Mouse (Mus musculus) heart, embryonic 14.5 days (tissue): ENCODE data around the gene Lce6a. TPM values are rescaled to one million over a fixed set of nuclear protein-coding genes. Genes with fewer than 3 reads are reported as not detected.

Source experiments
- ATAC-seq: fragments of 200-750 bp; cut with Nextera tagmentation; 2 replicates; pipeline ENCODE4 v1.8.0; 2017; ENCODE audit warnings: low read depth, moderate TSS enrichment; ENCODE audit not compliant: insufficient number of reproducible peaks, insufficient read depth, low FRiP score
- H3K27ac ChIP-seq, 2 experiments: fragments of 200-500 bp in 1 of 2; fragments of 300-500 bp in 1 of 2; sonication (generic) in 1 of 2; replicated peaks in 1 of 2; 2 replicates each; pipeline ENCODE4 v1.5.1; 2012 to 2014; ENCODE audit warnings: low read depth in 2 of 2, low read length in 2 of 2, control low read depth in 1 of 2, mild to moderate bottlenecking in 1 of 2, mixed read lengths in 1 of 2; ENCODE audit not compliant: control insufficient read depth in 1 of 2, insufficient read depth in 1 of 2
- H3K27me3 ChIP-seq: fragments of 300-500 bp; sonication (generic); 2 replicates; pipeline ENCODE4 v1.6.1; 2014; ENCODE audit warnings: mild to moderate bottlenecking, low read length, control low read depth; ENCODE audit not compliant: control insufficient read depth, insufficient read depth
- H3K36me3 ChIP-seq: fragments of 300-500 bp; sonication (generic); 2 replicates; pipeline ENCODE4 v1.6.1; 2014; ENCODE audit warnings: mild to moderate bottlenecking, control low read depth, low read length, mixed read lengths; ENCODE audit not compliant: control insufficient read depth, insufficient read depth
- H3K4me1 ChIP-seq, 2 experiments: fragments of 200-500 bp in 1 of 2; fragments of 300-500 bp in 1 of 2; sonication (generic) in 1 of 2; 2 replicates each; pipeline ENCODE4 v1.6.1; 2012 to 2014; ENCODE audit warnings: low read length in 2 of 2, control low read depth in 1 of 2, mixed read lengths in 1 of 2; ENCODE audit not compliant: control insufficient read depth in 2 of 2, insufficient read depth in 2 of 2
- H3K4me2 ChIP-seq: fragments of 300-500 bp; sonication (generic); 2 replicates; pipeline ENCODE4 v1.6.1; 2014; ENCODE audit warnings: mild to moderate bottlenecking, low read length
- H3K4me3 ChIP-seq, 2 experiments: fragments of 200-500 bp in 1 of 2; fragments of 300-500 bp in 1 of 2; sonication (generic) in 1 of 2; 2 replicates each; pipeline ENCODE4 v1.5.1; 2012 to 2014; ENCODE audit warnings: low read length in 2 of 2, mild to moderate bottlenecking in 2 of 2, control low read depth in 1 of 2, low read depth in 1 of 2, moderate library complexity in 1 of 2; ENCODE audit not compliant: control insufficient read depth in 1 of 2, insufficient read depth in 1 of 2
- H3K9ac ChIP-seq: fragments of 300-500 bp; sonication (generic); 2 replicates; pipeline ENCODE4 v1.6.1; 2014; ENCODE audit warnings: mild to moderate bottlenecking, low read length
- H3K9me3 ChIP-seq: fragments of 300-500 bp; sonication (generic); 2 replicates; pipeline ENCODE4 v1.6.1; 2016; ENCODE audit warnings: low read length, control low read depth; ENCODE audit not compliant: control insufficient read depth
- WGBS: fragments of 180-500 bp; shearing (Covaris S2); extraction: QIAGEN DNeasy Blood & Tissue Kit; methylation state at CpG from one replicate; pipeline ENCODE4 v1.1.7; 2014; 5-methylcytosine and 5-hydroxymethylcytosine counted together
- polyA plus RNA-seq: library from polyadenylated mRNA; unstranded; fragments of >200 nt; fragmentation: Nextera tagmentation; extraction: Ambion mirVana; gene quantifications from 2 replicates; pipeline ENCODE4 v1.2.1, GENCODE M21; 2014

Lce6a gene
- polyA plus RNA-seq, 1 experiment from 2014 or later = not detected

DNA sequence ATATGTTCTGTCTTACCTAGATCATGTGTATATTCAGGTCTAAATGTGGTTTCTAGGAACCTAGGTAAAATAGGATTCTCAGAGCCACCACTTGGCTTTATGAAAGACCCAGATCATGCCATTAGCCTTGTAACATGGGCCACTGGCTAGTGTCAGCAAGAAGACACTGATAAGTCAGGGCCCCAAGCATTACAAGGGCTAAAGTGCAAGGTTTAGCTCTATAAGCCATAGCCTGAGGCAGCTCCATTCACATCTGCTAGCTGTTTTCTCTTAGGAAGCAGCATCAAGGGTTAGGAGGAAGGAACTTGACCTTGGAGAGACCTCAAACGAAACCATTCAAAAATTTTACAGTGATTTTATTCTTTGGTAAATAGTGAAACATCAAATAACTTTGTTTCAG, 36.4 kb downstream of the Lce6a start:
- WGBS = 63% methylated on average over 1 of the region's 1 CpGs
- Histone ChIP-seq H3K36me3 (no peaks in the 10 kb centered on the region), H3K27ac (no peak overlapping the region), H3K4me1 (no peaks in the 10 kb centered on the region), H3K4me2 (no peak overlapping the region), H3K9me3 (no peaks in the 10 kb centered on the region), H3K27me3 (no peaks in the 10 kb centered on the region), H3K9ac (no peak overlapping the region), H3K4me3 (no peak overlapping the region)
- no peak for ATAC-seq

GRCm38 (mm10) chr3:92583164-92583826, 38.2 kb downstream of the Lce6a start:
- H3K36me3 ChIP-seq = no peaks in the 10 kb centered on the region
- H3K9ac ChIP-seq = no peak overlapping the region
- H3K27ac ChIP-seq = no peak overlapping the region
- no peak overlapping the region for H3K4me3 ChIP-seq
- 77% methylated on average over 3 of the region's 3 CpGs for WGBS
- H3K27me3 ChIP-seq = no peaks in the 10 kb centered on the region
- no peaks in the 10 kb centered on the region for H3K9me3 ChIP-seq
- no peak for ATAC-seq
- no peak overlapping the region for H3K4me2 ChIP-seq
- no peaks in the 10 kb centered on the region for H3K4me1 ChIP-seq

DNA sequence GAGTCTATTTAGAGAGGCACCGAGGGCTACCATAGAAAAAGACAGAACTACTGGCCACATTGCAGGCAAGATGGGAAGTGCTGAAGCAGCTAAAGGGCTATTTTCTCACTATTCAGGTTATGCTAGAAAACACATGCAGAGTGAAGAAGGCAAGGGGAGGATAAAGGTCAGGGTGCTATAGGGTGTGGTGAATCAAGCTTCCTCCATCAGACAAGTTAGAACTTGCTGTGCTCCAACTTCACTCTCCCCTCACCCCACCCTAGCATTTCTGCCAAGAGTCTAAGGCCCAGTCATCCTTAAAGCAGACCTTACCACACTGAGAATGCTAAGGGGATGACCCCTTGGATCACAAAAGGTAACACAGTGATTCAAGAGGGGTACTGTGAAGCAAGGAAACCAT, 42.0 kb downstream of the Lce6a start:
- no peaks in the 10 kb centered on the region for H3K36me3 ChIP-seq
- no peak overlapping the region for H3K4me3 ChIP-seq
- H3K9ac ChIP-seq = no peak overlapping the region
- no peaks in the 10 kb centered on the region for H3K4me1 ChIP-seq
- no peaks in the 10 kb centered on the region for H3K27me3 ChIP-seq
- H3K27ac ChIP-seq = no peak overlapping the region
- no peaks in the 10 kb centered on the region for H3K9me3 ChIP-seq
- 71% methylated on average over 1 of the region's 1 CpGs for WGBS
- no peak for ATAC-seq
- H3K4me2 ChIP-seq = no peak overlapping the region

- Histone ChIP-seq H3K9ac (no peak overlapping the region), H3K9me3 (no peaks in the 10 kb centered on the region), H3K36me3 (no peaks in the 10 kb centered on the region), H3K27me3 (no peaks in the 10 kb centered on the region), H3K4me3 (no peak overlapping the region), H3K27ac (no peak overlapping the region), H3K4me2 (no peak overlapping the region), H3K4me1 (no peaks in the 10 kb centered on the region)
- ATAC-seq = no peak
- WGBS = 52% methylated on average over 4 of the region's 4 CpGs
Observed at GRCm38 (mm10) chr3:92578652-92579413, 42.6 kb downstream of the Lce6a start.

DNA sequence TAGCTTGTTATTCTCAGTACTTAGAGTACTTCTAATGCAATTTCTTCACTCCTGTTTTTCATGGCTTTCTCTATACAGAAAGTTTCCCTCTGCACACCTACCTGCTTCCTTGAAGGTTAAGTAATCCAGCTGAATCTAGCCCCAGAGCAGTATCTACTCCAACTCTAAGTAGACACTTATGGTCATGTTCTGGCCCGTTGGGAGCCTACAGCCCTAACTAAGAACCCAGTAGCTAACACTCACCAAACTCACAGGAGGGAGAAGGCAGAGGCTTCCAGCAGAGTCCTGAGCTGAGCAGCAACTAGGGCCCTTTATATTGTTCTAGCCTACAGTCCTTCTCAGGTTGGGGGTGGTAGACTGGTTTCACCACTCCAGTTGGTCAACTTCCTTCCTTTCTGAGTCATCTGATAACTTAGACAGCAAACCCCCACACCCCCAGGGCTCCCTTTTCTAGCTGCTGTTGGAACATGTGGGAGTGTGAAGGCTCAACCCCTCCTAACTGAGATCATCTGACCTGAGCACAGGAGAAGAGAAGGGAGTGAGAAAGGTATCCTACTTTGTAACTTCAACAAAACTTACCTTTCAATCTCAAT, 47.9 kb downstream of the Lce6a start, which contains the start of gene Ivl:
TSS of gene Ivl (minus strand) at position 287 of the 593 bp plus-strand sequence.
- H3K9ac ChIP-seq = no peak within 1 kb of the TSS
- no peaks in the 10 kb centered on the region for H3K9me3 ChIP-seq
- WGBS = 56% methylated on average over 1 of the region's 1 CpGs
- H3K4me1 ChIP-seq = no peaks in the 10 kb centered on the region
- no peak for ATAC-seq
- H3K27ac ChIP-seq = no peak within 1 kb of the TSS
- H3K4me2 ChIP-seq = no peak within 1 kb of the TSS
- H3K4me3 ChIP-seq = no peak within 1 kb of the TSS
- no peaks in the 10 kb centered on the region for H3K36me3 ChIP-seq
- no peaks in the 10 kb centered on the region for H3K27me3 ChIP-seq

- Histone ChIP-seq H3K4me2 (no peak overlapping the region), H3K27ac (no peak overlapping the region), H3K36me3 (no peaks in the 10 kb centered on the region), H3K9ac (no peak overlapping the region), H3K4me1 (no peaks in the 10 kb centered on the region), H3K9me3 (no peaks in the 10 kb centered on the region), H3K4me3 (no peak overlapping the region), H3K27me3 (no peaks in the 10 kb centered on the region)
- WGBS = 53% methylated on average over 2 of the region's 2 CpGs
- ATAC-seq = no peak
Observed at GRCm38 (mm10) chr3:92572514-92573155, 48.8 kb downstream of the Lce6a start.
